In genomic region chr10:59570360-59570759, GRCm38 (mm10) we compare ENCODE assay signal across 22 mouse cellular contexts. TPM values are rescaled to one million over a fixed set of nuclear protein-coding genes. Genes with fewer than 3 reads are reported as not detected.
DNase-seq lines count a peak whose midpoint lies in the region; ATAC-seq and TF ChIP-seq lines count a peak whose summit lies in the region.
"Had no signal": no experiment of that assay in that cellular context is flagged by ENCODE, and none has a peak within 500 bp of the region (broad histone marks: within the 10 kb centered on the region; RNA-seq: fewer than 3 reads in every experiment).

No protein-coding gene starts in this region.

- no peak for TF ChIP-seq CTCF in gastrocnemius, adult 2 months (IDR thresholded peaks at IDR 0.05)

- H3K9me3 ChIP-seq in limb, embryonic 12.5 days: peaks cover 21% of the 10 kb centered on the region
- H3K9me3 ChIP-seq in limb, embryonic 10.5 days (replicated peaks): peaks cover 6% of the 10 kb centered on the region

- H3K9ac ChIP-seq in limb, embryonic 12.5 days (replicated peaks): no peak overlapping the region
- H3K9ac ChIP-seq: midbrain, embryonic 13.5 days had no signal

- DNase-seq in gastrocnemius, adult 2 months: no peak
- no peak for DNase-seq in gastrocnemius, postnatal 25 days
- DNase-seq in limb, embryonic 10.5 days (ENCODE audit: low spot score): no peak
- no peak for DNase-seq in adrenal gland, adult 18-20 months (ENCODE audit: low spot score in 2 of 2)
- DNase-seq in cerebellum, postnatal 25 days: no peak
- DNase-seq: adrenal gland, postnatal 25 days; cerebellum, postnatal 36 days; left cerebral cortex, postnatal 4 days had no signal

- H3K36me3 ChIP-seq in limb, embryonic 12.5 days: peaks cover 10% of the 10 kb centered on the region; the same call in 1 of the 2 replicates
- no peaks in the 10 kb centered on the region; the same call in 1 of the 2 replicates for H3K36me3 ChIP-seq in limb, embryonic 10.5 days
- H3K36me3 ChIP-seq: midbrain, embryonic 13.5 days had no signal

- no peak for ATAC-seq in limb, embryonic 12.5 days (ENCODE audit: insufficient number of reproducible peaks, insufficient read depth, low FRiP score, low TSS enrichment, low read depth)
- peak; percentile 67 for ATAC-seq in activated CD4-positive, CD25-positive, alpha-beta regulatory T cell, adult 4 months
- ATAC-seq in megakaryocyte progenitor cell, adult 5-6 weeks (replicated peaks; ENCODE audit: poor library complexity): peak; percentile 35; the same call in 1 of the 2 replicates
- ATAC-seq: forebrain, embryonic 14.5 days; lung, postnatal 0 days; midbrain, embryonic 13.5 days had no signal

- H3K4me3 ChIP-seq in gastrocnemius, adult 2 months: no peak overlapping the region
- H3K4me3 ChIP-seq in limb, embryonic 12.5 days (replicated peaks): no peak overlapping the region
- H3K4me3 ChIP-seq in limb, embryonic 10.5 days: no peak overlapping the region
- H3K4me3 ChIP-seq: midbrain, embryonic 13.5 days had no signal

- no peak overlapping the region for H3K4me2 ChIP-seq in limb, embryonic 12.5 days
- H3K4me2 ChIP-seq: midbrain, embryonic 13.5 days had no signal

- H3K27ac ChIP-seq in gastrocnemius, adult 2 months: peak overlapping the region; percentile 31; the same call in 1 of the 2 replicates
- H3K27ac ChIP-seq in limb, embryonic 12.5 days: peak overlapping the region; percentile 62; the same call in 1 of the 2 replicates
- H3K27ac ChIP-seq in limb, embryonic 10.5 days: no peak overlapping the region
- H3K27ac ChIP-seq: midbrain, embryonic 13.5 days had no signal

- WGBS in limb, embryonic 12.5 days: 69% methylated on average over 6 of the region's 6 CpGs
- 84% methylated on average over 6 of the region's 6 CpGs for WGBS in limb, embryonic 10.5 days

- intact Hi-C loops in gastrocnemius, adult 2 months (cut with DNase I): no loop called here

- H3K4me1 ChIP-seq in limb, embryonic 12.5 days (replicated peaks): peaks cover 50% of the 10 kb centered on the region
- peaks cover 42% of the 10 kb centered on the region for H3K4me1 ChIP-seq in limb, embryonic 10.5 days
- H3K4me1 ChIP-seq: midbrain, embryonic 13.5 days had no signal

- no peaks in the 10 kb centered on the region for H3K27me3 ChIP-seq in limb, embryonic 12.5 days
- no peaks in the 10 kb centered on the region for H3K27me3 ChIP-seq in limb, embryonic 10.5 days (ENCODE audit: low read depth, poor library complexity, severe bottlenecking)
- H3K27me3 ChIP-seq: midbrain, embryonic 13.5 days had no signal

RNA-seq across cellular contexts. Expression of gene Gm10322, which starts 45.5 kb away (rescaled TPM):
- total RNA-seq in gastrocnemius, adult 2 months (2021): not detected
- total RNA-seq in gastrocnemius, postnatal 25 days (2021): not detected
- polyA plus RNA-seq in limb, embryonic 12.5 days (2016; fragmentation: Nextera tagmentation; extraction: Ambion mirVana): not detected in 2 replicates
- not detected in 2 replicates for polyA plus RNA-seq in limb, embryonic 10.5 days (2016; fragmentation: Nextera tagmentation; extraction: Ambion mirVana)
- not detected for polyA plus RNA-seq in activated CD4-positive, CD25-positive, alpha-beta regulatory T cell, adult 4 months (2017; shearing (Covaris generic))
- not detected in 2 replicates for total RNA-seq in megakaryocyte progenitor cell, adult 5-6 weeks (2015)
- not detected in 2 replicates for total RNA-seq in megakaryocyte progenitor cell, adult 5-6 weeks (2017)
- total RNA-seq in adrenal gland, adult 18-20 months (2021): not detected
- total RNA-seq: adrenal gland, postnatal 25 days; ES-E14; gastrocnemius, adult 18-20 months; layer of hippocampus, postnatal 14 days; left cerebral cortex, postnatal 4 days had no signal
- polyA plus RNA-seq: embryonic facial prominence, embryonic 14.5 days; forebrain, embryonic 14.5 days; heart, embryonic 14.5 days; kidney, embryonic 16.5 days; lung, postnatal 0 days; midbrain, embryonic 13.5 days; neural tube, embryonic 11.5 days; stomach, embryonic 16.5 days had no signal

RNA-seq across cellular contexts. Expression of gene Mcu, which starts 46.1 kb away (rescaled TPM):
- 10 to 100 TPM; 36.0 to 42.0 TPM for total RNA-seq in gastrocnemius, adult 2 months (2021)
- total RNA-seq in gastrocnemius, postnatal 25 days (2021): 10 to 100 TPM; 38.7 to 40.9 TPM
- 45.3 and 48.4 TPM in 2 replicates for polyA plus RNA-seq in limb, embryonic 12.5 days (2016; fragmentation: Nextera tagmentation; extraction: Ambion mirVana)
- polyA plus RNA-seq in limb, embryonic 10.5 days (2016; fragmentation: Nextera tagmentation; extraction: Ambion mirVana): 17.4 and 28.3 TPM in 2 replicates
- polyA plus RNA-seq in activated CD4-positive, CD25-positive, alpha-beta regulatory T cell, adult 4 months (2017; shearing (Covaris generic)): 10 to 100 TPM; 23.2 to 30.5 TPM
- 39.5 and 43.0 TPM in 2 replicates for total RNA-seq in megakaryocyte progenitor cell, adult 5-6 weeks (2015)
- 57.3 and 60.1 TPM in 2 replicates for total RNA-seq in megakaryocyte progenitor cell, adult 5-6 weeks (2017)
- 10 to 100 TPM; 26.2 to 36.8 TPM for total RNA-seq in adrenal gland, adult 18-20 months (2021)
